Mouse (Mus musculus) small intestine, adult 2 months (tissue): ENCODE results near the gene Tubg1. TPM values are rescaled to one million over a fixed set of nuclear protein-coding genes. Genes with fewer than 3 reads are reported as not detected.
"Not testable (repeated sequence)": the region's sequence is repeated elsewhere in the genome, so short reads cannot be mapped to it uniquely, and the experiment has no call there.

ENCODE experiments used
- H3K27ac ChIP-seq: fragments of 200-500 bp; 2 replicates; pipeline ENCODE4 v1.5.1; 2012; ENCODE audit warnings: low read depth, low read length, control low read depth, inconsistent platforms; ENCODE audit not compliant: insufficient read depth
- H3K27me3 ChIP-seq: fragments of 200-500 bp; 2 replicates; pipeline ENCODE4 v1.6.1; 2012; ENCODE audit warnings: mild to moderate bottlenecking, moderate library complexity, low read length, inconsistent platforms; ENCODE audit not compliant: control insufficient read depth, insufficient read depth
- H3K36me3 ChIP-seq: fragments of 200-500 bp; 2 replicates; pipeline ENCODE4 v1.6.1; 2012; ENCODE audit warnings: mild to moderate bottlenecking, low read length, control low read depth, inconsistent platforms; ENCODE audit not compliant: control insufficient read depth, insufficient read depth
- H3K4me1 ChIP-seq: fragments of 200-500 bp; 2 replicates; pipeline ENCODE4 v1.6.1; 2012; ENCODE audit warnings: low read length, inconsistent platforms, mixed read lengths; ENCODE audit not compliant: control insufficient read depth, insufficient read depth, insufficient read length
- H3K4me3 ChIP-seq: fragments of 200-500 bp; 2 replicates; pipeline ENCODE4 v1.5.1; 2012; ENCODE audit warnings: low read depth, mild to moderate bottlenecking, control low read depth, inconsistent platforms, low read length, moderate library complexity
- CTCF ChIP-seq: fragments of 200-500 bp; IDR thresholded peaks from 2 replicates; pipeline ENCODE4 v1.5.1; 2012; ENCODE audit warnings: low read depth, mild to moderate bottlenecking, control low read depth, inconsistent platforms, low read length, moderate library complexity, mixed read lengths; ENCODE audit not compliant: insufficient replicate concordance, insufficient read length; ENCODE audit errors: extremely low read depth
- POLR2A ChIP-seq: fragments of 200-500 bp; IDR thresholded peaks from 2 replicates; pipeline ENCODE4 v1.6.1; 2012; ENCODE audit warnings: low read depth, mild to moderate bottlenecking, control low read depth, inconsistent platforms, low read length, moderate library complexity
- WGBS: fragments of 180-500 bp; shearing (Covaris S2); methylation state at CpG from one replicate; pipeline ENCODE4 v1.1.7; 2018; 5-methylcytosine and 5-hydroxymethylcytosine counted together
- polyA plus RNA-seq: library from polyadenylated mRNA; depleted of rRNA; stranded (reverse); fragments of >200 nt; gene quantifications from 2 replicates; pipeline ENCODE4 v1.2.3, GENCODE M21; 2012

Gene Tubg1
- polyA plus RNA-seq, 1 experiment = 16.2 TPM

GRCm38 (mm10) chr11:101152825-101153224 is 33.1 kb downstream of the Tubg1 start:
- H3K36me3 ChIP-seq = no peaks in the 10 kb centered on the region
- TF ChIP-seq POLR2A (no peak), CTCF (no peak)
- WGBS = 38% methylated on average over 1 of the region's 1 CpGs

GRCm38 (mm10) chr11:101154648-101155047 is 34.9 kb downstream of the Tubg1 start:
- Histone ChIP-seq H3K4me3 (no peak overlapping the region), H3K27ac (no peak overlapping the region), H3K36me3 (no peaks in the 10 kb centered on the region), H3K4me1 (peaks cover 10% of the 10 kb centered on the region), H3K27me3 (no peaks in the 10 kb centered on the region)
- no peak for TF ChIP-seq POLR2A
- TF ChIP-seq CTCF = no peak

More at GRCm38 (mm10) chr11:101152825-101153224, 33.1 kb downstream of the Tubg1 start:
- Histone ChIP-seq H3K27ac (peak overlapping the region; percentile 69), H3K27me3 (no peaks in the 10 kb centered on the region), H3K4me3 (no peak overlapping the region), H3K4me1 (peaks cover 10% of the 10 kb centered on the region)

DNA sequence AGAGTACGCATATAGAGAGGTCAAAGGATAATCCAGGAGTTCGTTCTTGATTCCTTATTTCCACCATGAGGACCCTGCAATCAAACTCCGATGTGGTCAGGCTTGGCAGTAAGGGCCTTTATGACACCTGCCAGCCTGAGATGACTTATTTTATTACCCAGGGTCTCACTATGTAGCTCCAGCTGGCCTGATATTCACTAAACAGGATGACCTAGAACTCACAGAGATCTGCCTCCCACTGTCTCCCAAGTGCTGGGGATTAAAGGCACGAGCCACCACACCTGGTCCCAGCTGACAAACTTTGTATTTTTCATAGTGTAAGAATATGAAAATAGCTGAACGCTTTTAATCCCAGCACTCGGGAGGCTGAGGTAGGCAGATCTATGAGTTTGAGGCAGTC is 35.4 kb downstream of the Tubg1 start:
- TF ChIP-seq CTCF (no peak), POLR2A (no peak)
- Histone ChIP-seq H3K4me3 (no peak overlapping the region), H3K36me3 (no peaks in the 10 kb centered on the region), H3K27me3 (no peaks in the 10 kb centered on the region), H3K4me1 (peaks cover 10% of the 10 kb centered on the region), H3K27ac (no peak overlapping the region)
- 69% methylated on average over 6 of the region's 6 CpGs for WGBS

DNA sequence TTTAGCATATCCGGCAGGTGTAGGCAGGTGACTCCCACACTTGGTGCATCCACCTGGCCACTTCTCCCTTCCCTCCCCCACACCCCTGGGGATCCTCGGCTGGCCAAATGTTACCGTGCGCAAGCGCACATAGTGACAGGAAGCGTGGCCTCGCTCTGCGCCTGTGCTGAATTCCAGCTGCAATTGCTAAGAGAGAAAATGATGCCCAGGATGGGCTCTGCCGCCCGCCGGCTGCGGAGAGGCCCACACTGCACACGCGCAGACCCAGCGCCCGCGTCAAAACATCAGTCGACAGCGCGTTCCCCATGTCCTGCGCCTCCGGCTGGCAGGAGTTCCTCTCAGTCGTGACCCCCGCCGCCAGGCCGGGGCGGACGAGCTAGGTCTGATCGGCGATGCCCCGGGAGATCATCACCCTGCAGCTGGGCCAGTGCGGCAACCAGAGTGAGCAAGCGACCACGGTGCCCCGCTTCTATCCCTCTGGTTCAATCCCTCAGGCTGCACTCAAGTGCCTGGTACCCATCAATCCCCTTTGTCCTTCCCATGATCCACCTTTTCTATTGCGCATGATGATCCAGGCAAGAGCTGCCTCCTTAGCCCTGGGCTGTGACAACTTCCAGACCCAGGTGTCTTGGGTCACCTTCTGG is 36.1 kb downstream of the Tubg1 start, which contains the start of gene Tubg2:
Gene Tubg2 (plus strand): TSS at position 180 of the 644 bp plus-strand sequence.
- Histone ChIP-seq H3K4me3 (peak within 1 kb of the TSS; percentile 70), H3K27ac (peak within 1 kb of the TSS; percentile 29), H3K36me3 (no peaks in the 10 kb centered on the region), H3K27me3 (no peaks in the 10 kb centered on the region), H3K4me1 (peaks cover 10% of the 10 kb centered on the region)
- TF ChIP-seq POLR2A (no peak), CTCF (no peak)
- 4% methylated on average over 36 of the region's 36 CpGs for WGBS

GRCm38 (mm10) chr11:101160151-101160550 is 40.4 kb downstream of the Tubg1 start:
- H3K27ac ChIP-seq, H3K4me3 ChIP-seq, H3K27me3 ChIP-seq: not testable (repeated sequence)
- Histone ChIP-seq H3K4me1 (peaks cover 32% of the 10 kb centered on the region), H3K36me3 (peaks cover 35% of the 10 kb centered on the region)
- WGBS = 78% methylated on average over 10 of the region's 10 CpGs

DNA sequence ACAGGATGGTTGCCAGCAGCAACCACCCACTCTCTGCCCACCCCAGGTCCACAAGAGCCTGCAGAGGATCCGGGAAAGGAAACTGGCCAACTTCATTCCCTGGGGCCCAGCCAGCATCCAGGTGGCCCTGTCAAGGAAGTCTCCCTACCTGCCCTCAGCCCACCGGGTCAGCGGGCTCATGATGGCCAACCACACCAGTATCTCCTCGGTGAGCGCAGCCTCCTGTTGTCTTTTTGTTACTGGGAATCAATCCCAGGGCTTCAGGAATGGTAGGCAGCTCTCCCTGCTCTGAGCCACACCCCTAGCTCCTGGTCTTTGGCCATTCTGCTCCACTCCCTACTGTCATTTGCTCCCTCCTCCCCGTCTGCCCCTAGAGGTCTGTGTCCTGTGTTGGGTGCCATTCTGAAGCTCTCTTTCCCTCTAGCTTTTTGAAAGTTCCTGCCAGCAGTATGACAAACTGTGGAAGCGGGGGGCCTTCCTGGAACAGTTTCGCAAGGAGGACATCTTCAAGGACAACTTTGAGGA is 41.3 kb downstream of the Tubg1 start:
- peaks cover 40% of the 10 kb centered on the region for H3K36me3 ChIP-seq
- not testable (repeated sequence) for H3K27ac ChIP-seq, H3K27me3 ChIP-seq, H3K4me3 ChIP-seq
- peak; percentile 6; the same call in 1 of the 2 replicates for TF ChIP-seq CTCF
- peaks cover 27% of the 10 kb centered on the region for H3K4me1 ChIP-seq
- 75% methylated on average over 8 of the region's 8 CpGs for WGBS

- Histone ChIP-seq H3K27ac (0 out of 2 replicates have a peak overlapping the region, but pooled peaks have one; percentile 26), H3K4me1 (peaks cover 25% of the 10 kb centered on the region), H3K4me3 (no peak overlapping the region), H3K27me3 (no peaks in the 10 kb centered on the region), H3K36me3 (peaks cover 45% of the 10 kb centered on the region)
- 93% methylated on average over 15 of the region's 15 CpGs for WGBS
- TF ChIP-seq CTCF = no peak
- TF ChIP-seq POLR2A = no peak
Measured at GRCm38 (mm10) chr11:101161551-101161950, 41.8 kb downstream of the Tubg1 start.
